11 mouse cellular contexts compared by ENCODE assay signal in the genomic region with DNA sequence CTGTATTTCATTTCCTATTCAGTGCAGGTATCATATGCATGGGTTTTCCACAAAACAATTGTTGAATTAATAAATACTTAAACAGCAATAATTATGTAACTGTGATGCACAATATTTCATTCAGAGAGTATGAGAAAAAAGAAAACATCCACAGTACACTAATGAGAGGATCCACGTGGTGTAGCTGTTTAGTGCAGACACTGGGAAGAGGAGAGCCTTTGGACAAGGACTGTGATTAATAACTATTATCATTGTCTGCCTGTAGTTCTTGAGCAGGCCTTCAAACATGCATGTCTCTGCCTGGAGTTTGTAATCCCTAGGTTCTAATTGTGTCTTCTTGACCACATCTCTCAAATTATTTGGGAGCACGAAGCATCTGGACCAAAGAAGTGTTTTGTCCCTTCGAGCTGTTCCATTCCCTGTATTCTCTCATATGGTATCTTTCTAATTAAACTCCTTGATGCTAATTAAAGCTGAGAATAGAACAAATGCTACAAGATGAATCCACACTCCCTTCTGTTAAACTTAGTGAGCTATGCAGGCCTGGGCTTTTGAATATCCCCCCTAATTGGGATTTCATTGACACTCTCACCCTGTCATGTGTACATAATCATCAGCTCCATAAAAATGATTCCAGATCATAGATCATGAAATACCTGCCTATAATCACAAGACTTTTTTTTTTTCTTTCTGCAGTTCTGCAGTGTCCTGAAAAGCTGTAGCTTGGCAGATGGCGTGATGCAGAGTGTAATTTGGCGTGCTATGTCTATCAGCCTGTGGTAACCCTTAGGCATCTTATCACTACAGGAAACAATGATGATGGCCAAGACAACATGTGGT.
A peak's percentile ranks its signal among the peaks of the same experiment; 100 is the strongest.
DNase-seq lines count a peak whose midpoint lies in the region; ATAC-seq and TF ChIP-seq lines count a peak whose summit lies in the region.
"Had no signal": no experiment of that assay in that cellular context is flagged by ENCODE, and none has a peak within 500 bp of the region (broad histone marks: within the 10 kb centered on the region; RNA-seq: fewer than 3 reads in every experiment).

No protein-coding gene starts in this region.

- no peak overlapping the region for H3K9ac ChIP-seq in midbrain, embryonic 11.5 days (ENCODE audit: low read length)
- no peak overlapping the region for H3K9ac ChIP-seq in hindbrain, postnatal 0 days (replicated peaks; ENCODE audit: low read length)
- H3K9ac ChIP-seq: limb, embryonic 13.5 days had no signal

- no peak for TF ChIP-seq POLR2A in lung, adult 2 months (IDR thresholded peaks at IDR 0.05; ENCODE audit: borderline replicate concordance, extremely low read depth, low read depth, low read length)

- intact Hi-C loops in left cerebral cortex, postnatal 36 days (cut with DNase I) = no loop called here

- no peaks in the 10 kb centered on the region for H3K4me1 ChIP-seq in midbrain, embryonic 11.5 days (ENCODE audit: control insufficient read depth, insufficient read depth, low read length)
- no peaks in the 10 kb centered on the region for H3K4me1 ChIP-seq in midbrain, embryonic 10.5 days
- no peaks in the 10 kb centered on the region; the same call in 1 of the 2 replicates for H3K4me1 ChIP-seq in hindbrain, postnatal 0 days (ENCODE audit: insufficient read depth, low read length)
- H3K4me1 ChIP-seq in lung, adult 2 months (ENCODE audit: control insufficient read depth, insufficient read depth, low read length) = no peaks in the 10 kb centered on the region
- H3K4me1 ChIP-seq: limb, embryonic 13.5 days had no signal

- no peak for DNase-seq in midbrain, embryonic 11.5 days (ENCODE audit: low spot score, missing footprints)
- DNase-seq in midbrain, embryonic 10.5 days (ENCODE audit: low spot score) = no peak
- DNase-seq in cerebellum, postnatal 36 days = peak; percentile 36 to 51
- peak; percentile 87 for DNase-seq in hindbrain, postnatal 0 days (ENCODE audit: low spot score)
- DNase-seq in retina, postnatal 1 day = peak; percentile 91
- no peak for DNase-seq in embryo, embryonic 10 days (ENCODE audit: low spot score)
- no peak for DNase-seq in left cerebral cortex, postnatal 36 days (ENCODE audit: low spot score in 2 of 2)
- DNase-seq in lung, adult 2 months = no peak

- H3K4me3 ChIP-seq in midbrain, embryonic 11.5 days (ENCODE audit: low read depth, low read length) = no peak overlapping the region
- no peak overlapping the region for H3K4me3 ChIP-seq in midbrain, embryonic 10.5 days
- H3K4me3 ChIP-seq in hindbrain, postnatal 0 days (ENCODE audit: low read length) = no peak overlapping the region
- H3K4me3 ChIP-seq in lung, adult 2 months (replicated peaks; ENCODE audit: extremely low read depth, low read depth, low read length) = no peak overlapping the region
- H3K4me3 ChIP-seq: limb, embryonic 13.5 days had no signal

- no peak for TF ChIP-seq CTCF in hindbrain, postnatal 0 days (IDR thresholded peaks at IDR 0.05; ENCODE audit: low read depth)
- TF ChIP-seq CTCF in lung, adult 2 months (IDR thresholded peaks at IDR 0.05; ENCODE audit: insufficient read depth, low read length) = no peak

- no peak overlapping the region for H3K4me2 ChIP-seq in midbrain, embryonic 11.5 days
- no peak overlapping the region for H3K4me2 ChIP-seq in hindbrain, postnatal 0 days (ENCODE audit: low read depth, low read length)
- H3K4me2 ChIP-seq: limb, embryonic 13.5 days had no signal

- no peaks in the 10 kb centered on the region for H3K9me3 ChIP-seq in midbrain, embryonic 11.5 days (ENCODE audit: control insufficient read depth, low read length)
- no peaks in the 10 kb centered on the region for H3K9me3 ChIP-seq in midbrain, embryonic 10.5 days (replicated peaks)
- H3K9me3 ChIP-seq in hindbrain, postnatal 0 days (ENCODE audit: low read length) = no peaks in the 10 kb centered on the region
- H3K9me3 ChIP-seq: limb, embryonic 13.5 days had no signal

- peak; percentile 69; the same call in 1 of the 2 replicates for ATAC-seq in midbrain, embryonic 11.5 days (ENCODE audit: low FRiP score)
- peak; percentile 97 for ATAC-seq in hindbrain, postnatal 0 days

- H3K27me3 ChIP-seq in midbrain, embryonic 11.5 days (ENCODE audit: control insufficient read depth, insufficient read depth, low read length) = no peaks in the 10 kb centered on the region
- H3K27me3 ChIP-seq in midbrain, embryonic 10.5 days (ENCODE audit: low read depth, poor library complexity, severe bottlenecking) = no peaks in the 10 kb centered on the region
- no peaks in the 10 kb centered on the region for H3K27me3 ChIP-seq in hindbrain, postnatal 0 days (ENCODE audit: insufficient read depth, low read length)
- H3K27me3 ChIP-seq: CH12.LX; limb, embryonic 13.5 days had no signal

- H3K27ac ChIP-seq in midbrain, embryonic 11.5 days (ENCODE audit: low read depth, low read length) = no peak overlapping the region
- no peak overlapping the region for H3K27ac ChIP-seq in midbrain, embryonic 10.5 days (replicated peaks)
- H3K27ac ChIP-seq in hindbrain, postnatal 0 days = no peak overlapping the region
- H3K27ac ChIP-seq: kidney, postnatal 0 days; limb, embryonic 13.5 days had no signal

- 78% methylated on average over 5 of the region's 5 CpGs for WGBS in midbrain, embryonic 11.5 days
- 78% methylated on average over 5 of the region's 5 CpGs for WGBS in midbrain, embryonic 10.5 days
- 42% methylated on average over 5 of the region's 5 CpGs for WGBS in hindbrain, postnatal 0 days
- 63% methylated on average over 5 of the region's 5 CpGs for WGBS in lung, adult 2 months

- no peaks in the 10 kb centered on the region for H3K36me3 ChIP-seq in midbrain, embryonic 11.5 days (ENCODE audit: control insufficient read depth, insufficient read depth, low read length)
- no peaks in the 10 kb centered on the region for H3K36me3 ChIP-seq in midbrain, embryonic 10.5 days
- no peaks in the 10 kb centered on the region for H3K36me3 ChIP-seq in hindbrain, postnatal 0 days (ENCODE audit: insufficient read depth, low read length)
- H3K36me3 ChIP-seq: limb, embryonic 13.5 days had no signal

Comparison
In these comparisons a context has a peak if more than half of its experiments do, and no peak if none do; other contexts are left out.
1. DNase-seq: peak in cerebellum, postnatal 36 days (2 of 2), hindbrain, postnatal 0 days (single experiment) and retina, postnatal 1 day (single experiment); none in midbrain, embryonic 11.5 days (single experiment), midbrain, embryonic 10.5 days (single experiment), embryo, embryonic 10 days (single experiment), left cerebral cortex, postnatal 36 days (0 of 2) and lung, adult 2 months (single experiment).